Mouse (Mus musculus) lung, adult 2 months (tissue): ENCODE results near the gene Dnali1. TPM values are rescaled to one million over a fixed set of nuclear protein-coding genes. Genes with fewer than 3 reads are reported as not detected.

ENCODE experiments used
- DNase-seq: peaks from one replicate; pipeline ENCODE4 v3.0.0; 2022
- H3K4me1 ChIP-seq: fragments of 200-500 bp; 2 replicates; pipeline ENCODE4 v1.6.1; 2011; ENCODE audit warnings: low read length; ENCODE audit not compliant: control insufficient read depth, insufficient read depth
- H3K4me3 ChIP-seq: fragments of 200-500 bp; replicated peaks from 2 replicates; pipeline ENCODE3; 2011; ENCODE audit warnings: low read depth, mild to moderate bottlenecking, control low read depth, low read length; ENCODE audit errors: extremely low read depth
- CTCF ChIP-seq: fragments of 200-500 bp; IDR thresholded peaks from 2 replicates; pipeline ENCODE4 v1.5.1; 2011; ENCODE audit warnings: mild to moderate bottlenecking, low read length, control low read depth; ENCODE audit not compliant: insufficient read depth
- POLR2A ChIP-seq: fragments of 200-500 bp; IDR thresholded peaks from 2 replicates; pipeline ENCODE4 v1.6.1; 2011; ENCODE audit warnings: low read depth, mild to moderate bottlenecking, control low read depth, low read length, borderline replicate concordance; ENCODE audit errors: extremely low read depth
- WGBS: fragments of 180-500 bp; shearing (Covaris S2); methylation state at CpG from one replicate; pipeline ENCODE4 v1.1.7; 2018; 5-methylcytosine and 5-hydroxymethylcytosine counted together
- polyA plus RNA-seq: library from polyadenylated mRNA; depleted of rRNA; stranded (reverse); fragments of >200 nt; gene quantifications from 2 replicates; pipeline ENCODE4 v1.2.3, GENCODE M21; 2012

Gene Dnali1
- polyA plus RNA-seq, 1 experiment, result 15.8 TPM

GRCm38 (mm10) chr4:125084403-125085345 is 19.2 kb upstream of the Dnali1 start, which contains the start of gene Meaf6:
Meaf6 (plus strand) TSS chr4:125085134.
- Histone ChIP-seq H3K4me3 (peak within 1 kb of the TSS; percentile 99), H3K4me1 (peaks cover 7% of the 10 kb centered on the region)
- 3% methylated on average over 59 of the region's 63 CpGs for WGBS
- DNase-seq, result peak; percentile 94
- TF ChIP-seq CTCF, result peak; percentile 35
- 0 out of 2 replicates have a peak, but pooled peaks have one; percentile 60 for TF ChIP-seq POLR2A

- TF ChIP-seq CTCF (no peak), POLR2A (no peak)
- WGBS, result 92% methylated on average over 2 of the region's 2 CpGs
- DNase-seq, result no peak
Observed at GRCm38 (mm10) chr4:125078698-125079097, 13.2 kb upstream of the Dnali1 start.

GRCm38 (mm10) chr4:125077700-125078099 is 12.2 kb upstream of the Dnali1 start:
- Histone ChIP-seq H3K4me3 (no peak overlapping the region), H3K4me1 (no peaks in the 10 kb centered on the region)
- no peak for DNase-seq
- TF ChIP-seq CTCF (no peak), POLR2A (no peak)
- WGBS, result 93% methylated on average over 2 of the region's 2 CpGs

More at GRCm38 (mm10) chr4:125078698-125079097, 13.2 kb upstream of the Dnali1 start:
- Histone ChIP-seq H3K4me3 (no peak overlapping the region), H3K4me1 (no peaks in the 10 kb centered on the region)

GRCm38 (mm10) chr4:125066490-125067370 is 1.2 kb upstream of the Dnali1 start, which contains the start of gene Snip1:
Snip1 (plus strand) TSS chr4:125066672.
- WGBS, result 1% methylated on average over 78 of the region's 78 CpGs
- TF ChIP-seq POLR2A (peak; percentile 90), CTCF (no peak)
- DNase-seq, result peak; percentile 97

GRCm38 (mm10) chr4:125063829-125064228 is 1.7 kb downstream of the Dnali1 start:
- DNase-seq, result no peak
- 60% methylated on average over 8 of the region's 8 CpGs for WGBS
- TF ChIP-seq CTCF (no peak), POLR2A (no peak)
- H3K4me1 ChIP-seq, result 0 out of 2 replicates have a peak, but pooled peaks cover 4% of the 10 kb centered on the region
- H3K4me3 ChIP-seq, result no peak overlapping the region

More at GRCm38 (mm10) chr4:125066490-125067370, 1.2 kb upstream of the Dnali1 start, which contains the start of gene Snip1:
- peak within 1 kb of the TSS; percentile 69 for H3K4me3 ChIP-seq
- H3K4me1 ChIP-seq, result 0 out of 2 replicates have a peak, but pooled peaks cover 4% of the 10 kb centered on the region

GRCm38 (mm10) chr4:125059025-125059424 is 6.5 kb downstream of the Dnali1 start:
- DNase-seq, result peak; percentile 51
- TF ChIP-seq POLR2A (no peak), CTCF (peak; percentile 91)
- WGBS, result 6% methylated on average over 8 of the region's 8 CpGs

GRCm38 (mm10) chr4:125058033-125058432 is 7.5 kb downstream of the Dnali1 start:
- 52% methylated on average over 5 of the region's 5 CpGs for WGBS
- H3K4me3 ChIP-seq, result no peak overlapping the region
- DNase-seq, result no peak
- TF ChIP-seq CTCF (no peak), POLR2A (no peak)
- no peaks in the 10 kb centered on the region for H3K4me1 ChIP-seq

More at GRCm38 (mm10) chr4:125059025-125059424, 6.5 kb downstream of the Dnali1 start:
- Histone ChIP-seq H3K4me1 (no peaks in the 10 kb centered on the region), H3K4me3 (no peak overlapping the region)

GRCm38 (mm10) chr4:125057273-125057672 is 8.2 kb downstream of the Dnali1 start:
- Histone ChIP-seq H3K4me3 (no peak overlapping the region), H3K4me1 (no peaks in the 10 kb centered on the region)
- WGBS, result 38% methylated on average over 3 of the region's 3 CpGs
- no peak for DNase-seq
- TF ChIP-seq CTCF, result no peak
- TF ChIP-seq POLR2A, result no peak

- no peaks in the 10 kb centered on the region for H3K4me1 ChIP-seq
- H3K4me3 ChIP-seq, result no peak overlapping the region
- WGBS, result 86% methylated on average over 4 of the region's 4 CpGs
- DNase-seq, result no peak
- TF ChIP-seq CTCF (no peak), POLR2A (no peak)
Observed at GRCm38 (mm10) chr4:125056476-125056875, 9.0 kb downstream of the Dnali1 start.
